Mouse (Mus musculus): Measurements from ENCODE around the gene Ccdc114. TPM values are rescaled to one million over a fixed set of nuclear protein-coding genes. Genes with fewer than 3 reads are reported as not detected.
A peak's percentile ranks its signal among the peaks of the same experiment; 100 is the strongest.

Ccdc114 gene
- polyA plus RNA-seq, 1 experiment from 2014 or later, result 2.4 TPM

DNA sequence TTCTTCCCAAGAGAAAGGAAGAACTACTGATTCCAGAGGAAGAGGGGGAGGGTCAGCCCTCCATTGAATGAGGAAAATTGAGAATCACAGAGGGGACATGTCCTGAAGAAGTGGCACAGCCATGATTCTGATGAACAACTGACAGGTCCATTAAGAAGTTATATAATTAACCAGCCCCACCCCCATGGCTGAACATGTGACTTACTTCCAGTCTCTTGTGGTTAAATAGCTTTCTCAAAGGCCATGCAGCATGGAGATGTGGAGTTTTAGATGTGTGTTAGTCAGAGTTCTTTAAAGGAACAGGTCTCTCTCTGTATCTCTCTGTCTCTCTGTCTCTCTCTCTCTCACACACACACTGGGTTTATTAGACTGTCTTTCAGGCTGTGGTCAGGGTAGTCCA, 15.5 kb upstream of the Ccdc114 start:
- H3K27me3 ChIP-seq (ENCODE audit: control insufficient read depth, insufficient read depth, low read length), result no peaks in the 10 kb centered on the region
- H3K9me3 ChIP-seq (ENCODE audit: control insufficient read depth, low read length), result no peaks in the 10 kb centered on the region
- H3K9ac ChIP-seq (ENCODE audit: low read length), result no peak overlapping the region
- no peaks in the 10 kb centered on the region for H3K4me1 ChIP-seq (ENCODE audit: control insufficient read depth in 2 of 2, insufficient read depth in 2 of 2, low read length in 2 of 2)
- no peak for ATAC-seq (ENCODE audit: insufficient number of reproducible peaks, insufficient read depth, low FRiP score, low read depth)
- peaks cover 34% of the 10 kb centered on the region for H3K36me3 ChIP-seq (ENCODE audit: control insufficient read depth, insufficient read depth, low read length)
- H3K4me2 ChIP-seq (ENCODE audit: low read length), result no peak overlapping the region
- H3K27ac ChIP-seq (replicated peaks in 1 of 2; ENCODE audit: control insufficient read depth in 1 of 2, insufficient read depth in 1 of 2, low read depth in 2 of 2, low read length in 2 of 2), result no peak overlapping the region
- H3K4me3 ChIP-seq (ENCODE audit: control insufficient read depth in 1 of 2, insufficient read depth in 1 of 2, low read depth in 1 of 2, low read length in 2 of 2), result no peak overlapping the region

DNA sequence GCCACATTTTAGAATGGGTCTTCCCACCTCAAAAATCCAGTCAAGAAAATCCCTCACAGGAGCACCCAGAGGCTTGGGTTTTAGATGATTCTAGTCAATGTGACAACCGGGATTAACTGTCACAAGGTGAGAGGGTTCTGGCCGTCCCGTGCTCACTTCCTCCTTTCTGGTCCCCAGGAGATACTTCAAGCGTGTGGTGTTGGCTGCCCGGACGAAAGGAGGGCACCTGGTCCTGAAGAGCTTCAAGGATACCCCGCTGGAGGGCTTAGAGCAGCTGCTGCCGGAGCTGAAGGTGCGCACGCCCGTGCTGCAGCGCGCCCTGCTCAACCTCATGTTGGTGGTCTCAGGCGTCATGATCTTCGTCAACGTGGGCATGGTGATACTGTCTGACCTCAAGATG, 14.7 kb upstream of the Ccdc114 start:
- ATAC-seq (ENCODE audit: insufficient number of reproducible peaks, insufficient read depth, low FRiP score, low read depth), result no peak
- H3K4me2 ChIP-seq (ENCODE audit: low read length), result no peak overlapping the region
- 90% methylated on average over 16 of the region's 16 CpGs for WGBS
- H3K4me1 ChIP-seq (ENCODE audit: control insufficient read depth in 2 of 2, insufficient read depth in 2 of 2, low read length in 2 of 2), result no peaks in the 10 kb centered on the region
- no peak overlapping the region for H3K27ac ChIP-seq (replicated peaks in 1 of 2; ENCODE audit: control insufficient read depth in 1 of 2, insufficient read depth in 1 of 2, low read depth in 2 of 2, low read length in 2 of 2)
- H3K9me3 ChIP-seq (ENCODE audit: control insufficient read depth, low read length), result no peaks in the 10 kb centered on the region
- no peak overlapping the region for H3K9ac ChIP-seq (ENCODE audit: low read length)
- peaks cover 40% of the 10 kb centered on the region for H3K36me3 ChIP-seq (ENCODE audit: control insufficient read depth, insufficient read depth, low read length)
- no peaks in the 10 kb centered on the region for H3K27me3 ChIP-seq (ENCODE audit: control insufficient read depth, insufficient read depth, low read length)
- H3K4me3 ChIP-seq (ENCODE audit: control insufficient read depth in 1 of 2, insufficient read depth in 1 of 2, low read depth in 1 of 2, low read length in 2 of 2), result no peak overlapping the region

DNA sequence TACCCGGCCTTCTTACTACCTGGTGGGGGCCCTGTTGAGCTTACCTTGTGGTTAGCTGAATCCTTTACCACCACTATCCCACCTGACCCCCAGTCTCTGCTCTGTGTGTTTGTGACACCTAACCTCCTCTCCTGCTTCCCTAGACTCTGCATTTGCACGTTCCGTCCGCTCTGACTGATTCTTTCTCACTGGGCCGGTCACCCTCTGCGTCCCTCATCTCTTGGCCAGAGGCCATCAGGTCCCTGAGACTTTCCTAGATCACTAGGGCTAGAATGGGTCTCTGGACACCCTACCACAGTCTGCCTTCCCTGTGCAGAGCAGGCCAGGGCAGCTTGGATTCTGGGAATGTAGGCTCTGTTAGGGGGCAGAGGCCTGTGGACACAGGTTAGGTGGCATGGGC, 9.8 kb upstream of the Ccdc114 start:
- H3K9ac ChIP-seq (ENCODE audit: low read length), result no peak overlapping the region

DNA sequence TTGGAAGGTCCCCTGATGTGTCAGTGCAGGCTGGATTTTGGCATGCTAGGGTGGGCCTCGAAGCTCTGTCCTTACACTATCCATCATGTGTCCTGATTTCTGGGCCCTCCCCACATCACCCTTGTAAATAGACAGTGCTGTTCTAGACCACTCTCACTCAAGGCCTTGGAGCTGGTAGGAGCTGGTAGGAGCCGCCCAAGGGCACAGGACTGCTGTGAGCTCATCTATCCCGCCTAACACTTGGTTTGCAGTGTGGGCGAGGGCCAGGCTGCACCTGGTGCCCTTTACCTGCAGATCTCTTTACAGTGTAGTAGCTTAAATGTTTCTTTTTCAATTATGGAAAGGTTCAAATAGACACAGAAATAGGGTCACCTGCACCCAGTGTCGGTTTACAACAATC, 8.9 kb upstream of the Ccdc114 start:
- H3K4me1 ChIP-seq (ENCODE audit: control insufficient read depth in 2 of 2, insufficient read depth in 2 of 2, low read length in 2 of 2), result peaks cover 14 to 19% of the 10 kb centered on the region in 2 experiments
- 89% methylated on average over 5 of the region's 5 CpGs for WGBS

More for the DNA sequence above, 9.8 kb upstream of the Ccdc114 start:
- Histone ChIP-seq H3K36me3 (ENCODE audit: control insufficient read depth, insufficient read depth, low read length) (peaks cover 25% of the 10 kb centered on the region), H3K27ac (replicated peaks in 1 of 2; ENCODE audit: control insufficient read depth in 1 of 2, insufficient read depth in 1 of 2, low read depth in 2 of 2, low read length in 2 of 2) (no peak overlapping the region), H3K4me2 (ENCODE audit: low read length) (no peak overlapping the region), H3K4me3 (ENCODE audit: control insufficient read depth in 1 of 2, insufficient read depth in 1 of 2, low read depth in 1 of 2, low read length in 2 of 2) (no peak overlapping the region), H3K9me3 (ENCODE audit: control insufficient read depth, low read length) (no peaks in the 10 kb centered on the region), H3K27me3 (ENCODE audit: control insufficient read depth, insufficient read depth, low read length) (no peaks in the 10 kb centered on the region), H3K4me1 (ENCODE audit: control insufficient read depth in 2 of 2, insufficient read depth in 2 of 2, low read length in 2 of 2) (peaks cover 14 to 19% of the 10 kb centered on the region in 2 experiments)
- no peak for ATAC-seq (ENCODE audit: insufficient number of reproducible peaks, insufficient read depth, low FRiP score, low read depth)
- 83% methylated on average over 6 of the region's 6 CpGs for WGBS

DNA sequence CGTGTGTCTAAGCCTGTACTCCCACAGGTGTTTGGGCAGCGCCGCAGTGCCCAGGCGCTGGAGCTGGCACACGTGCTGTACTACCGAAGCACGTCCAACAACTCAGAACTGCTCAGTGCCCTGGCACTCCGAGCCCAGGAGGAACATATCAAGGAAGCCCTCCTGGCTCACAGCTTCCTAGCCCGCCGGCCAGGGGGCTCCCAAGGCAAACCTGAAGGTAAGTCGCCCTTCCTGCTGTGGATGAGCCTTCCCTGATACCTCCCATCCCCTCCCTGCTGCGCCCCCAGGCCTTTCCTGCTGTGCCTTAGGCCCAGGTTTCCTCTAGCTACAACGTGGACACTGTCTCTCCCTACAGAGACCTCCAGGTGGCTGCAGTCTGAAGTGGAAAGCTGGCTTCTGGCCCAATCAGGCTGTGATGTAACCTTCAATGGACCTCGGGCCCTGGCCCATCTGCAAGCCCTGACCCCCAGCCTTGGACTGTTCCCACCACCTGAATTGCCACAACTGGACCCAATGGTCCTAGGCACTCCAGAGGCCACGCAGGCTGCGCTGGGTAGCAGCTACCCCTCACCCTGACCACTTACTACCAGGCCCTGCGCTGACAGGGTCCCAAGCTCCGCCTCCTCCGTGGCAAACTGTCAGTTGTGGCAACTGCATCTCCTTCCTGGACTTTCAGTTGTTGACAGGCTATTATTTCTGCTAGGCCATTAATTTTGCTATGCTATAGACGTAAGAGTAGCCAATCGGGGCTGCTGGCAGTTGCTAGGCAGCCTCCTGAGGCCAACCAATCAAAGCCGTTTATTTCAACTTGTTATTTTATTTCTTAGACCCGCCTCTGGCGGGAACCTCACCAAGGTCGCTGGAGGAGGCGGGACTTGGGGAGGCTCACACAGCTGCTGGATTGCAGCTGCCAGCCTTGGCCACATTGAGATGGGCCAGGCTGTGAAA, 7.5 kb upstream of the Ccdc114 start:
- ATAC-seq (ENCODE audit: insufficient number of reproducible peaks, insufficient read depth, low FRiP score, low read depth), result peak; percentile 60
- Histone ChIP-seq H3K36me3 (ENCODE audit: control insufficient read depth, insufficient read depth, low read length) (peaks cover 14% of the 10 kb centered on the region), H3K9me3 (ENCODE audit: control insufficient read depth, low read length) (no peaks in the 10 kb centered on the region), H3K27ac (replicated peaks in 1 of 2; ENCODE audit: control insufficient read depth in 1 of 2, insufficient read depth in 1 of 2, low read depth in 2 of 2, low read length in 2 of 2) (peak overlapping the region; percentile 31 to 34), H3K4me1 (ENCODE audit: control insufficient read depth in 2 of 2, insufficient read depth in 2 of 2, low read length in 2 of 2) (peaks cover 15 to 19% of the 10 kb centered on the region in 2 experiments), H3K4me3 (ENCODE audit: control insufficient read depth in 1 of 2, insufficient read depth in 1 of 2, low read depth in 1 of 2, low read length in 2 of 2) (peak overlapping the region; percentile 34), H3K4me2 (ENCODE audit: low read length) (peak overlapping the region; percentile 61), H3K27me3 (ENCODE audit: control insufficient read depth, insufficient read depth, low read length) (no peaks in the 10 kb centered on the region), H3K9ac (ENCODE audit: low read length) (peak overlapping the region; percentile 66)
- WGBS, result 38% methylated on average over 26 of the region's 26 CpGs

More for the DNA sequence above, 8.9 kb upstream of the Ccdc114 start:
- H3K27ac ChIP-seq (replicated peaks in 1 of 2; ENCODE audit: control insufficient read depth in 1 of 2, insufficient read depth in 1 of 2, low read depth in 2 of 2, low read length in 2 of 2), result no peak overlapping the region
- no peaks in the 10 kb centered on the region for H3K27me3 ChIP-seq (ENCODE audit: control insufficient read depth, insufficient read depth, low read length)
- H3K4me2 ChIP-seq (ENCODE audit: low read length), result no peak overlapping the region
- H3K9ac ChIP-seq (ENCODE audit: low read length), result no peak overlapping the region
- peaks cover 19% of the 10 kb centered on the region for H3K36me3 ChIP-seq (ENCODE audit: control insufficient read depth, insufficient read depth, low read length)
- H3K4me3 ChIP-seq (ENCODE audit: control insufficient read depth in 1 of 2, insufficient read depth in 1 of 2, low read depth in 1 of 2, low read length in 2 of 2), result no peak overlapping the region
- H3K9me3 ChIP-seq (ENCODE audit: control insufficient read depth, low read length), result no peaks in the 10 kb centered on the region
- no peak for ATAC-seq (ENCODE audit: insufficient number of reproducible peaks, insufficient read depth, low FRiP score, low read depth)

DNA sequence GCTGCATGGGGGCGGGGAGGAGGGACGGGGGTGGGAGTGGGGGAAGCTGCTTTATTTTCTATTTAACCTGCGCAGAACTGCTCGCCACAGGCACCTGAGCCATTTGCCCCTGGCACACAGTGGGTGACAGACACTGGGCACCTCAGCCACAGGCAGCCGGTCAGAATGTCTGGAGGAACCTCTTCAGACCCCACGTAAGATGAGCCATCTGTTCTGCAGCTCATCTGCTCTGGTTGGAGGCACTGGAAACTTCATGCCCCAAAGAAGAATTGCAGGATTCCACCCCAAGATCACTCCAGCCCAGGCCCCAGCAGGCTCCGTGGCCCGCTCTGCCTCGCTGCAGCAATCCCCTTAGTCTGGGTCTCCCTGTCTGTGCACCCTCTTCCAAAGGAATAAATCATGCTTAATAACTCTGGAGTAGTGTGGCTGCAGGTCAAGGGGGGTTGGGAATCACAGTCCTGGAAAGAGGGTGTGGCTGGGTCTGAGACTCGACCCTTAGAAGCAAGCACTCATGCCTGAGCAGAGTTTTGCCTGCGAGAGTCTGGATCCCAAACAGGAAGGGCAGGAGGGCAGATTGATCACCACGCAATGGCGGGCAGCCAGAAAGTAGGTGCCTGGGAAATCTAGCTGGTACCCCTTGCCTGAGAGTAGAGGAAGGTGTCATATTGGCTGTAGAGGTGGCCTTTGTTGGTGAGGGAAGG, 6.7 kb upstream of the Ccdc114 start:
- peaks cover 17 to 21% of the 10 kb centered on the region in 2 experiments for H3K4me1 ChIP-seq (ENCODE audit: control insufficient read depth in 2 of 2, insufficient read depth in 2 of 2, low read length in 2 of 2)
- H3K9ac ChIP-seq (ENCODE audit: low read length), result peak overlapping the region; percentile 66
- peak overlapping the region; percentile 61 for H3K4me2 ChIP-seq (ENCODE audit: low read length)
- no peaks in the 10 kb centered on the region for H3K9me3 ChIP-seq (ENCODE audit: control insufficient read depth, low read length)
- H3K36me3 ChIP-seq (ENCODE audit: control insufficient read depth, insufficient read depth, low read length), result peaks cover 14% of the 10 kb centered on the region
- peak overlapping the region; percentile 24 to 34; a peak in 3 of 4 replicates for H3K27ac ChIP-seq (replicated peaks in 1 of 2; ENCODE audit: control insufficient read depth in 1 of 2, insufficient read depth in 1 of 2, low read depth in 2 of 2, low read length in 2 of 2)
- H3K27me3 ChIP-seq (ENCODE audit: control insufficient read depth, insufficient read depth, low read length), result no peaks in the 10 kb centered on the region
- 35% methylated on average over 13 of the region's 13 CpGs for WGBS
- peak overlapping the region in 1 of 2 experiments; percentile 34; a peak in 1 of 4 replicates for H3K4me3 ChIP-seq (ENCODE audit: control insufficient read depth in 1 of 2, insufficient read depth in 1 of 2, low read depth in 1 of 2, low read length in 2 of 2)
- no peak for ATAC-seq (ENCODE audit: insufficient number of reproducible peaks, insufficient read depth, low FRiP score, low read depth)

DNA sequence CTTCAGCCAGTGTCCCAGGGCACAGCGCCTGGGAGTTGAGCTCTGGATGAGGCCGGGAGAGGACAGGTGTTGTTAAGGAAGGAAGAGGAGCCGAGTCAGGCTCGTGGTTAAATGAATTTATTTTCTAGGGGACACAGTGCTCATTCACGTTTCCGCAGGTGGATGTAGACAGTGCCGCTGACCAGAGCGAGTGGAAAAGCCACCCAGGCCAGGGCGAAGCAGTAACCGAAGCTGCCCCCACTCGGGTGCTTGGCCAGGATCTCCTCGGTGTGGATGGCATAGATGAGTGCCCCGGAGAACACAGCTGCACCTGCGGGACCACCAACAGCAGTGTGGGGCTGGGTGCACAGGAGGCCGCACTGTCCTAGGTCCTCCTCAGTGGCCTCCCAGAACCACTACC, 5.9 kb upstream of the Ccdc114 start:
- Histone ChIP-seq H3K36me3 (ENCODE audit: control insufficient read depth, insufficient read depth, low read length) (peaks cover 14% of the 10 kb centered on the region), H3K4me3 (ENCODE audit: control insufficient read depth in 1 of 2, insufficient read depth in 1 of 2, low read depth in 1 of 2, low read length in 2 of 2) (no peak overlapping the region), H3K4me2 (ENCODE audit: low read length) (no peak overlapping the region), H3K27ac (replicated peaks in 1 of 2; ENCODE audit: control insufficient read depth in 1 of 2, insufficient read depth in 1 of 2, low read depth in 2 of 2, low read length in 2 of 2) (no peak overlapping the region), H3K9me3 (ENCODE audit: control insufficient read depth, low read length) (no peaks in the 10 kb centered on the region), H3K27me3 (ENCODE audit: control insufficient read depth, insufficient read depth, low read length) (no peaks in the 10 kb centered on the region), H3K4me1 (ENCODE audit: control insufficient read depth in 2 of 2, insufficient read depth in 2 of 2, low read length in 2 of 2) (peaks cover 23 to 28% of the 10 kb centered on the region in 2 experiments), H3K9ac (ENCODE audit: low read length) (no peak overlapping the region)
- WGBS, result 84% methylated on average over 15 of the region's 15 CpGs
- ATAC-seq (ENCODE audit: insufficient number of reproducible peaks, insufficient read depth, low FRiP score, low read depth), result no peak
